Mouse (Mus musculus): ENCODE results near the gene A230050P20Rik. TPM values are rescaled to one million over a fixed set of nuclear protein-coding genes. Genes with fewer than 3 reads are reported as not detected.

A230050P20Rik gene
- polyA plus RNA-seq, 1 experiment: 11.8 TPM

DNA sequence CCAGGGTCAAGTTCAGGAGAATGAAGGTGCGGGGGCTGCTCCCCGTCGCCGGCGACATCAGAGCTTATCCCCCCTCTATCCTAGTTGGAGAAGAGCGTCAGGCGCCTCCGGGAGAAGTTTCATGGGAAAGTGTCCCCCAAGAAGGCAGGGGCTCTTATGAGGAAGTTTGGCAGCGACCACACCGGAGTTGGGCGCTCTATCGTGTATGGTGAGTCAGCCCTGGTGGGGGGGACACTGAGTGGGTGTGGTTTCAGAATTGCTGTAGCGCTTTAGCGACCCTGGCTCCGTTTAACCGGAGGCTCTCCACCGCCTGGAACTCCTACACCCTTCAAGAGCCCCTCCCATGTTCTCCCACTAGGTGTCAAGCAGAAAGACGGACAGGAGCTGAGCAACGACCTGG lies 804 bp downstream of the A230050P20Rik start:
- Histone ChIP-seq H3K79me3 (ENCODE audit: low read depth) (no peaks in the 10 kb centered on the region), H3K79me2 (ENCODE audit: control insufficient read depth, insufficient read depth) (no peaks in the 10 kb centered on the region), H3ac (ENCODE audit: control insufficient read depth, insufficient read length, low read depth) (no peak overlapping the region), H3K4me3 (ENCODE audit: insufficient read depth, poor library complexity, severe bottlenecking) (peak overlapping the region; percentile 34), H3K27me3 (ENCODE audit: control insufficient read depth, insufficient read depth, insufficient read length) (no peaks in the 10 kb centered on the region), H3K36me3 (ENCODE audit: control insufficient read depth, insufficient read depth) (no peaks in the 10 kb centered on the region)
- no peak for TF ChIP-seq CEBPB (IDR thresholded peaks at IDR 0.05; ENCODE audit: low read depth)
- no peak for TF ChIP-seq MAX (IDR thresholded peaks at IDR 0.05)
- no peak for TF ChIP-seq MYOD1 (IDR thresholded peaks at IDR 0.05; ENCODE audit: control insufficient read depth, insufficient read length, low read depth)
- TF ChIP-seq USF1 (IDR thresholded peaks at IDR 0.05; ENCODE audit: low read depth): no peak
- no peak for TF ChIP-seq MYOG (IDR thresholded peaks at IDR 0.05; ENCODE audit: control insufficient read depth, extremely low read depth, insufficient read length)
- TF ChIP-seq CTCF (IDR thresholded peaks at IDR 0.05; ENCODE audit: control insufficient read depth, insufficient read depth, insufficient read length): no peak
- TF ChIP-seq FOSL1 (IDR thresholded peaks at IDR 0.05; ENCODE audit: insufficient read depth, low read length, poor library complexity, severe bottlenecking): no peak

DNA sequence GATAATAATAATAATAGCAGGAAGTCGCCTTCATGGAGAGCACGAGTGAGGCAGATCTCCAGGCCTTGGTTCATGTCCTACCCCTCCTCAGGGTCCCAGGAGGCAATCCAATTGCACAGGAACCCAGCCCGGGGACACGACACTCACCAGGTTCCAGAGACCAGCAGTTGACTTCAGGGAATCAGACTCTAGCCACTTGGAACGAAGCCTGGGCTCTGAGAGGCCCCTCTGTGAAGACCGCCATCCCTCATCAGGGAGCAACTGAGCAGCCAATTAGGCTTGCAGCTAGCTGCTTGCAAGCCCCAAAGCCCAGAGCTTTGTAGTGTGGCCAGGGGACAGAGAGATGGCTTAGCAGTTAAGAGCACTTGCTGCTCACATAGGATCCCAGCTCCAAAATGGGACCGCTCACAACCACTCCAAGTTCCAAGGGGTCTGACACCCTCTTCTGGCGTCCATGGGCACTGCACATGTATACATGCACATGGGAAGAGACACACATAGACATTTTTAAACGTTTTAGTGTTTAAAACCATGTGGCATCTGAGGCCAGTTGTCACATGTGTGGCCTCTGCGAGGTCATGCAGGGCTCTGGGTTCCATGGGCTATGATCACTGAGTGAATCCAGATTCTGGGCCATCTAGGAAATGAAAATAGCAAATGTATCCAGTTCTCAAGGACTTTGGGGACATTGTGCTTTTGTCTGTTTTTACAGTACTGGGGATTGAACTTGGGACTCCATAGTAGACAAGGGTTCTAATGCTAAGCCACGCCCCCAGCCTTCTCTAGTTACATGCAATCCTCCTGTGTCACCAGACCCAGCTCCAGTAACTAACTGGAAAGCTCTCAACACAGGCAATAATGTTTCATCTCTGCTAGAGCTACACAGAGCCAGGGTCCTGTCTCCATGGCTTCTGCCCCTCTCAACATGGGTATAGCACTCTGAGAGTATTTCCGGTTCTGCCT lies 2.0 kb downstream of the A230050P20Rik start:
- Histone ChIP-seq H3K79me3 (ENCODE audit: low read depth) (no peaks in the 10 kb centered on the region), H3K27me3 (ENCODE audit: control insufficient read depth, insufficient read depth, insufficient read length) (no peaks in the 10 kb centered on the region), H3K36me3 (ENCODE audit: control insufficient read depth, insufficient read depth) (no peaks in the 10 kb centered on the region), H3K4me3 (ENCODE audit: insufficient read depth, poor library complexity, severe bottlenecking) (no peak overlapping the region), H3ac (ENCODE audit: control insufficient read depth, insufficient read length, low read depth) (no peak overlapping the region), H3K79me2 (ENCODE audit: control insufficient read depth, insufficient read depth) (no peaks in the 10 kb centered on the region)
- TF ChIP-seq CTCF (IDR thresholded peaks at IDR 0.05; ENCODE audit: control insufficient read depth, insufficient read depth, insufficient read length) (no peak), MAX (IDR thresholded peaks at IDR 0.05) (no peak), CEBPB (IDR thresholded peaks at IDR 0.05; ENCODE audit: low read depth) (no peak), MYOD1 (IDR thresholded peaks at IDR 0.05; ENCODE audit: control insufficient read depth, insufficient read length, low read depth) (no peak), FOSL1 (IDR thresholded peaks at IDR 0.05; ENCODE audit: insufficient read depth, low read length, poor library complexity, severe bottlenecking) (no peak), USF1 (IDR thresholded peaks at IDR 0.05; ENCODE audit: low read depth) (no peak), MYOG (IDR thresholded peaks at IDR 0.05; ENCODE audit: control insufficient read depth, extremely low read depth, insufficient read length) (no peak)

DNA sequence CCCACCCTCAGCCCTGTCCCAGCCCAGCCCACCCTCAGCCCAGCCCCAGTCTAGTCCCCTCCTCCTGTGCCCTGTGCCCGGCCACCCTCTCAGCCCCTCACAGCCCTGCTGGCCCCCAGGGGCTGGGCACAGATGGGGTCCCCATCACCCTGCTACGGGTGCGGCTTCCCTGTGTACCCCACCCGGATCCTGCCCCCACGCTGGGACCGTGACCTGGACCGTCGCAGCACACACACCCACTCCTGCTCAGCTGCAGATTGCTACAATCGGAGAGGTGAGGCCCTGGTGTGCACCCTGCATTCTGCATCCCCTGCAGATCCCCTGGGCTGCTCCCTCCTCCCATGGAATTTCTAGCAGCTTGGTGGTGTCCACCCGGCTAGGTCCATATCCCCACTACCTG lies 4.5 kb downstream of the A230050P20Rik start:
- no peaks in the 10 kb centered on the region for H3K79me2 ChIP-seq (ENCODE audit: control insufficient read depth, insufficient read depth)
- no peaks in the 10 kb centered on the region for H3K36me3 ChIP-seq (ENCODE audit: control insufficient read depth, insufficient read depth)
- H3ac ChIP-seq (ENCODE audit: control insufficient read depth, insufficient read length, low read depth): no peak overlapping the region
- H3K27me3 ChIP-seq (ENCODE audit: control insufficient read depth, insufficient read depth, insufficient read length): no peaks in the 10 kb centered on the region
- TF ChIP-seq USF1 (IDR thresholded peaks at IDR 0.05; ENCODE audit: low read depth): no peak
- TF ChIP-seq MYOD1 (IDR thresholded peaks at IDR 0.05; ENCODE audit: control insufficient read depth, insufficient read length, low read depth): no peak
- TF ChIP-seq MYOG (IDR thresholded peaks at IDR 0.05; ENCODE audit: control insufficient read depth, extremely low read depth, insufficient read length): no peak
- TF ChIP-seq CEBPB (IDR thresholded peaks at IDR 0.05; ENCODE audit: low read depth): no peak
- no peak for TF ChIP-seq MAX (IDR thresholded peaks at IDR 0.05)
- TF ChIP-seq FOSL1 (IDR thresholded peaks at IDR 0.05; ENCODE audit: insufficient read depth, low read length, poor library complexity, severe bottlenecking): no peak
- TF ChIP-seq CTCF (IDR thresholded peaks at IDR 0.05; ENCODE audit: control insufficient read depth, insufficient read depth, insufficient read length): no peak
- no peaks in the 10 kb centered on the region for H3K79me3 ChIP-seq (ENCODE audit: low read depth)
- H3K4me3 ChIP-seq (ENCODE audit: insufficient read depth, poor library complexity, severe bottlenecking): no peak overlapping the region

DNA sequence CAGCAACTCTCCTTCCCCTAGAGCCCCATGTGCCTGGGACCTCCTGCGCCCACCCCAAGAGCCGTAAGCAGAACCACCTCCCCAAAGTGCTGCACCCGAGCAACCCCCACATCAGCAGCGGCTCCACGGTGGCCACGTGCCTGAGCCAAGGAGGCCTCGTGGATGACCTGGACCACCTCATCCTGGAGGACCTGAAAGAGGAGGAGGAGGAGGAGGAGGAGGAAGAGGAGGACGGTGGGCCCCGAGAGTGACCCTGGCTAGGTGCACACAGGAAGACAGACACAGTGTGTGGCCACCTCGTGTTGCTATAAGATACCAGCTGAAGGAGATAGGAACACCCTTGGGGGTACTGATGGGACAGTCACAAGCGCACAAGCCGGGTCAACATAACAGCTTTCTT lies 5.1 kb downstream of the A230050P20Rik start:
- Histone ChIP-seq H3K27me3 (ENCODE audit: control insufficient read depth, insufficient read depth, insufficient read length) (no peaks in the 10 kb centered on the region), H3K4me3 (ENCODE audit: insufficient read depth, poor library complexity, severe bottlenecking) (no peak overlapping the region), H3K79me3 (ENCODE audit: low read depth) (no peaks in the 10 kb centered on the region), H3ac (ENCODE audit: control insufficient read depth, insufficient read length, low read depth) (no peak overlapping the region), H3K36me3 (ENCODE audit: control insufficient read depth, insufficient read depth) (no peaks in the 10 kb centered on the region), H3K79me2 (ENCODE audit: control insufficient read depth, insufficient read depth) (no peaks in the 10 kb centered on the region)
- TF ChIP-seq MYOD1 (IDR thresholded peaks at IDR 0.05; ENCODE audit: control insufficient read depth, insufficient read length, low read depth) (no peak), MYOG (IDR thresholded peaks at IDR 0.05; ENCODE audit: control insufficient read depth, extremely low read depth, insufficient read length) (no peak), CEBPB (IDR thresholded peaks at IDR 0.05; ENCODE audit: low read depth) (no peak), USF1 (IDR thresholded peaks at IDR 0.05; ENCODE audit: low read depth) (no peak), CTCF (IDR thresholded peaks at IDR 0.05; ENCODE audit: control insufficient read depth, insufficient read depth, insufficient read length) (no peak), FOSL1 (IDR thresholded peaks at IDR 0.05; ENCODE audit: insufficient read depth, low read length, poor library complexity, severe bottlenecking) (no peak), MAX (IDR thresholded peaks at IDR 0.05) (no peak)

DNA sequence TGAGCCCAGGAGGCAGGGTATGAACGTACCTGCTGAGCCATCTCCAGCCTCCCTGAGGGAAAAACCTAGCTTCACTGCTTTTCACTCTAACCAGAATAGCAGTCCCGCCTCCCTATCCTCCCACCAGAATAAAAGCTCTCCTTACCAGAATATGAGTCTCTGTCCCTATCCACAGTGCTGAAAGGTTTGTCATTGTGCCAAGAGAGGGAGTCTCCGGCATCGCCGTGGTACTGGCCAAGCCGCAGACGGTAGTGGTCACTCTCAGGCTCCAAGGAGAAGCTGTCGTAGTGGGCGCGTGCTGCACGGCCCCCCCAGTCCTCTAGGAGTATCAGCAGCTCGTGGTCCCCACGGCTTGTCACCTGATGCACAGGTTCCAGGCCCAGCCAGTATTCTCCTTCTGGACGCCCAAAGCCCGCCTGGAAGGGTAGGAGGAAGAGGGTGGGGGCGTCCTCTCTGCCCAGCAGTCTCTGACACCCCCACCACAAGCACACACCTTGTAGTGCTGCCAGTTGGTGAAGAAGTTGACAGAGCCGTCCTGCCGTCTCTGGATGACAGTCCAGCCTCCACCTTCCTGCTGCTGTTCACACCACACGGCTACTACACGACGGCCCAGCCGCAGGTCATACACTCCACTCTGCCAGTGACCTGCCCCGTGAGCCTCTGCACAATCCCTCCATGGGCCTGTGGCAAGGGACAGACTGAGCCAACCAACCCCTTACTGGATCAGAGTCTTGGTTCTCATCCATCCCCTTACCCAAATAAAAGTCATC lies 6.8 kb downstream of the A230050P20Rik start:
- Histone ChIP-seq H3K36me3 (ENCODE audit: control insufficient read depth, insufficient read depth) (no peaks in the 10 kb centered on the region), H3ac (ENCODE audit: control insufficient read depth, insufficient read length, low read depth) (no peak overlapping the region), H3K4me3 (ENCODE audit: insufficient read depth, poor library complexity, severe bottlenecking) (peak overlapping the region; percentile 6), H3K27me3 (ENCODE audit: control insufficient read depth, insufficient read depth, insufficient read length) (no peaks in the 10 kb centered on the region), H3K79me2 (ENCODE audit: control insufficient read depth, insufficient read depth) (no peaks in the 10 kb centered on the region), H3K79me3 (ENCODE audit: low read depth) (no peaks in the 10 kb centered on the region)
- no peak for TF ChIP-seq USF1 (IDR thresholded peaks at IDR 0.05; ENCODE audit: low read depth)
- no peak for TF ChIP-seq CTCF (IDR thresholded peaks at IDR 0.05; ENCODE audit: control insufficient read depth, insufficient read depth, insufficient read length)
- TF ChIP-seq MAX (IDR thresholded peaks at IDR 0.05): no peak

Measured in C2C12 (cell line).